Mouse (Mus musculus): ENCODE measurements around the gene Slc16a4. TPM values are rescaled to one million over a fixed set of nuclear protein-coding genes. Genes with fewer than 3 reads are reported as not detected.
"Not testable (repeated sequence)": the region's sequence is repeated elsewhere in the genome, so short reads cannot be mapped to it uniquely, and the experiment has no call there.

Gene Slc16a4
- polyA plus RNA-seq, 1 experiment from 2014 or later: 6.1 TPM

DNA sequence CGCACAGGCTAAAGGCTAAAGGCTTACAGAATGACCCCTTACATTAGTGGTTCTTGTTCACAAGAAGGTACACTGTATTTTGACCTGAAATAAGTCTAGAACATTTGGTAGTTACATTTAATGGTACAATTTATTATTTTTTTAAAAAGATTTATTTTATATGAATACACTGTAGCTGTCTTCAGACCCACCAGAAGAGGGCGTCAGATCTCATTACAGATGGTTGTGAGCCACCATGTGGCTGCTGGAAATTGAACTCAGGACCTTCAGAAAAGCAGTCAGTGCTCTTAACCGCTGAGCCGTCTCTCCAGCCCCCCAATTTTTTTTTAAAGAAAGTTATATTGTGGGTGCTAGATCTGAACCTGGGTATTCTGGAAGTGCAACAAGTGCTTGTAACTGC is 5.9 kb downstream of the Slc16a4 start:
- ATAC-seq (ENCODE audit: insufficient number of reproducible peaks, insufficient read depth, low FRiP score, low TSS enrichment, low read depth); H3K4me3 ChIP-seq (replicated peaks); H3K9me3 ChIP-seq; H3K9ac ChIP-seq (replicated peaks); H3K4me1 ChIP-seq (replicated peaks); H3K27me3 ChIP-seq; H3K4me2 ChIP-seq; H3K27ac ChIP-seq: not testable (repeated sequence)
- H3K36me3 ChIP-seq: peaks cover 26% of the 10 kb centered on the region
- WGBS: 73% methylated on average over 4 of the region's 4 CpGs

DNA sequence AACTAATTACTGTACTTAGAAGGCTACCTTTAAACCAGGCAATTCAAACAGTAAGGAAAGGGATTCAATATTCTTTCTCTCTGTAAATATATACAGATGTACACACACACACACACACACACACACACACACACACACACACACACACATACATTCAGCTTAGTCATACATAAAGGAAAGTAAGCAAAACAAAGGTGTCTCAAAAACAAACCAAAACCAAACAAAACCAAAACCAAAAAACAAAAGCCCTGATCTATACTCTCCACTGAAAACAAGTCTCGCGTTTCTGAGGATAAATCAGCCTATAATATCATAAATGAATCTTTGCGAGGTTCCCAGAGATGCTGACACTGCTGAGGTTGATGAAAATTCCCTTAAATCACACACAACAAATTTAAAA is 26.3 kb downstream of the Slc16a4 start:
- Histone ChIP-seq H3K36me3 (peaks cover 50% of the 10 kb centered on the region), H3K9me3 (no peaks in the 10 kb centered on the region), H3K27me3 (no peaks in the 10 kb centered on the region), H3K4me3 (replicated peaks) (no peak overlapping the region), H3K9ac (replicated peaks) (no peak overlapping the region), H3K4me2 (no peak overlapping the region), H3K27ac (no peak overlapping the region), H3K4me1 (replicated peaks) (peaks cover 13% of the 10 kb centered on the region; the same call in 1 of the 2 replicates)
- 97% methylated on average over 3 of the region's 3 CpGs for WGBS
- ATAC-seq (ENCODE audit: insufficient number of reproducible peaks, insufficient read depth, low FRiP score, low TSS enrichment, low read depth): no peak

DNA sequence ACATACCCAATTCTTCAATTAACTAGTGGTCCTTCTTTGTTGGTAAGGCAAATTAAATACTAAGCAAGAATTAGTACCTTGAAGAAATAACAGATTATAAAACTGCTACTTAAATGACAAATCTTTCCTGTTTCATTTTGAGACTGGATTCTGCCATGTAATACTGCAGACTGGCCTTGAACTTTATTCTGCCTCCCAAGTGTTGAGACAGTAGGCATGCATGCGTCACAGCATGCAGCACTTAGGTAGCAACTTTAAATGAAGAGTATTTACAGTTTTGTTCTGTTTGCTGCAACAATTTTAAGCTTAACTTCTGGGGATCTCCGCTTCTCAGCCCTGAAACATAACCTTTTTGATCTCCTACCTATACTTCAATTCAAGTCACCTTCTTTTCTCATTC is 30.1 kb downstream of the Slc16a4 start:
- Histone ChIP-seq H3K36me3 (peaks cover 57% of the 10 kb centered on the region), H3K4me2 (no peak overlapping the region), H3K27ac (no peak overlapping the region), H3K4me3 (replicated peaks) (no peak overlapping the region), H3K9ac (replicated peaks) (no peak overlapping the region), H3K27me3 (no peaks in the 10 kb centered on the region), H3K4me1 (replicated peaks) (peaks cover 22% of the 10 kb centered on the region), H3K9me3 (no peaks in the 10 kb centered on the region)
- WGBS: 98% methylated on average over 2 of the region's 2 CpGs
- no peak for ATAC-seq (ENCODE audit: insufficient number of reproducible peaks, insufficient read depth, low FRiP score, low TSS enrichment, low read depth)

DNA sequence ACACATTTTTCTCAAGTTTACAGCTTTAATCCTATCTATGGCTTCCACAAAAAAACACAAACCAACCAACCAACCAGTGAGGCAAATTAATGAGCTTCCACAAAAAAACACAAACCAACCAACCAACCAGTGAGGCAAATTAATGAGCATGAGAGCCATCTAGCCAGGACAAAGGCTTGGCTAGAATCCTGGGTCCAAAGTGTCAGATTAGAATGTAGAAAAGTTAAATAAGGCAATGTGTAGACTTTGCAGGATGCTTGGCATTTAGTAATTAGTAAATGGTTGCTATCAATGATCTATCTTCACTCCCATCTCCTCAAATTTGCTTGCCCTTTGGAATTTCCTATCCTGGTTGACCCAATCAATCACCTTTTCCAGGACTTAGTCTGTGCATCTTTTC is 30.7 kb downstream of the Slc16a4 start:
- Histone ChIP-seq H3K36me3 (peaks cover 55% of the 10 kb centered on the region), H3K9ac (replicated peaks) (no peak overlapping the region)
- ATAC-seq (ENCODE audit: insufficient number of reproducible peaks, insufficient read depth, low FRiP score, low TSS enrichment, low read depth): no peak

DNA sequence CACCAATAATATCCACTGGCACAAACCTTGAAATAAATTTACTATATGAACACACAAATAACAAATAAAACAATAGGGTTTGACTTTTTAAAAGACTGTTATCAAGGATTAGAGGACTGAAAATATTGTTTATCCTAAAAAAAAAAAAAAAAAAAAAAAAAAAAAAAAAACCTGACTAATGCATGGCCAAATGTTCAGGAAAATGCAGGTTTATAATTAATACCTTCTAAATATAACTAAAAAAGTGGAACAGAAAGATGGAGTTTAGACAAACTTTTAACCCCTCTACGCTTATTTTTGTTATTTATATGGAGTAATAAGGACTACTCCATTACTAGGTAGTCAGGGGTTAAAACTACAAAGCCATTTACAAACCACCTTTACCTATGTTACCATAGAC is 35.4 kb downstream of the Slc16a4 start:
- 94% methylated on average over 1 of the region's 1 CpGs for WGBS
- Histone ChIP-seq H3K27ac (no peak overlapping the region), H3K27me3 (no peaks in the 10 kb centered on the region), H3K4me3 (replicated peaks) (no peak overlapping the region), H3K9ac (replicated peaks) (no peak overlapping the region), H3K9me3 (no peaks in the 10 kb centered on the region), H3K4me2 (no peak overlapping the region), H3K4me1 (replicated peaks) (peaks cover 41% of the 10 kb centered on the region), H3K36me3 (peaks cover 59% of the 10 kb centered on the region)
- ATAC-seq (ENCODE audit: insufficient number of reproducible peaks, insufficient read depth, low FRiP score, low TSS enrichment, low read depth): no peak

More for the DNA sequence above, 30.7 kb downstream of the Slc16a4 start:
- H3K9me3 ChIP-seq: no peaks in the 10 kb centered on the region
- no peaks in the 10 kb centered on the region for H3K27me3 ChIP-seq
- no peak overlapping the region for H3K4me3 ChIP-seq (replicated peaks)
- no peak overlapping the region for H3K27ac ChIP-seq
- no peak overlapping the region for H3K4me2 ChIP-seq
- peaks cover 22% of the 10 kb centered on the region for H3K4me1 ChIP-seq (replicated peaks)

DNA sequence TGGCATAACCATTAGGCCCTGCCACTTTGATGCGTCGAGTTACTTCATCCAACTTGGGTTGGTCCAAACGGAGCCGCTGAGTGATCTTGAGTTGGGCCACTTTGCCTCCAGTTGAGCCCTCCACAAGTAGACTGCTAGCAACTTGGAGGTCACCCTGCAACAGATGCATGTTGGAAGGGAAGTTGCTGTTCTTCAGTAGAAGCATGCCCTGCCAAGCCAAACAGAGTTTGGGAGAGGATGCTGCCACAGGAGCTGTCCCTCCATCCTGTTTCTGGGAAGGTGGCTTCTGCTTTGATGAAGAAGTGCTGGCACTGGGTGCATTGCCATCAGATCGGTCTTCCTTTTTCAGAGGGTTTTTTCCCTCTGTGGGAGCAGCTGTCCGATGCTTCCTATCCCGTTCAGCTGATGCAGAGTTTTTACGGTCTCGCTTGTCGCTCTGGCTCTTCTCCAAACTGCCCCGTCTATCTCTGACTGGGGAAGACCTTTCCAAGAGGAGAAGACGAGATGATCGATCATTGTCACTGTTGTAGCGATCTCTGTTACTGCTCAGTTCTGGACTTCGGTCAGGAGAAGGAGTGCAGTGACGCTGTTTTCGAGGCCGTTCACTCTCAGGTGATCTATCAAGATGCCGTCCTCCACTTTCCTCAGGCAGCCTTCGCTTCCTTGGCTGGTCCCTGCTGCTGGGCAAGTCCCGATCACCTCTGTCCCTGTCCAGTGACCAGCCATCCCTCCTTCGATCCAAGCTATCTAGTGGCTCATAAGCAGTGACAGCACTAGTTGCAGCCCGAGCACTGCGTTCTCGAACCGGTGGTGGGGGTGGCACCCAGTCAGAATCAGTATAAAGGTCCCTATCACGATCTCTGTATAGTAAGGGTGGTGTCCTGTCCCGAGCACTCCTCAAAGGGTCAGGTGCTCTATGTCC is 39.7 kb downstream of the Slc16a4 start:
- peak overlapping the region; percentile 92 for H3K4me2 ChIP-seq
- no peaks in the 10 kb centered on the region for H3K9me3 ChIP-seq
- H3K4me1 ChIP-seq (replicated peaks): peaks cover 34% of the 10 kb centered on the region
- 72% methylated on average over 28 of the region's 28 CpGs for WGBS
- no peaks in the 10 kb centered on the region for H3K27me3 ChIP-seq
- H3K4me3 ChIP-seq (replicated peaks): peak overlapping the region; percentile 92
- ATAC-seq (ENCODE audit: insufficient number of reproducible peaks, insufficient read depth, low FRiP score, low TSS enrichment, low read depth): no peak
- no peak overlapping the region for H3K27ac ChIP-seq
- H3K36me3 ChIP-seq: peaks cover 26% of the 10 kb centered on the region
- H3K9ac ChIP-seq (replicated peaks): peak overlapping the region; percentile 40; the same call in 1 of the 2 replicates

DNA sequence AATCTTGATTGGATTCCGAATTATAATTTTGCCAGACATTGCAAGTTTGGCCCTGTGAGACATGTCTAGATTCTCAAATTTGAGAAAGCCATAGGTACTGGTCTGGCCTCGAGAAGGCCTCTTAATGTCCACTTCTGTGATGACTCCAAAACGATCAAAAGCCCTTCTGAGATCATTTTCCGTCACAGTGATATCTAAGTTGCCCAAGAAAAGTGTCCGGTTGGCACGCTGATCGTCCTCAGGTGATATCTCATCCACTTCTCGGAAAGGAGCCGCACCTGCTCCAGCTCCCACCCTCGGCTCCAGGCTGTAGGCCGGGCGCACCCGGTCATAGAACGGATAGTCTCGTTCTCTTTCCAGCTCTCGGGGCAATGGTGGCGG is 40.7 kb downstream of the Slc16a4 start:
- Histone ChIP-seq H3K27ac (no peak overlapping the region), H3K4me1 (replicated peaks) (peaks cover 34% of the 10 kb centered on the region), H3K4me3 (replicated peaks) (peak overlapping the region; percentile 92), H3K4me2 (peak overlapping the region; percentile 92), H3K27me3 (no peaks in the 10 kb centered on the region), H3K9ac (replicated peaks) (peak overlapping the region; percentile 87), H3K36me3 (peaks cover 22% of the 10 kb centered on the region), H3K9me3 (no peaks in the 10 kb centered on the region)
- 24% methylated on average over 17 of the region's 17 CpGs for WGBS
- no peak for ATAC-seq (ENCODE audit: insufficient number of reproducible peaks, insufficient read depth, low FRiP score, low TSS enrichment, low read depth)

DNA sequence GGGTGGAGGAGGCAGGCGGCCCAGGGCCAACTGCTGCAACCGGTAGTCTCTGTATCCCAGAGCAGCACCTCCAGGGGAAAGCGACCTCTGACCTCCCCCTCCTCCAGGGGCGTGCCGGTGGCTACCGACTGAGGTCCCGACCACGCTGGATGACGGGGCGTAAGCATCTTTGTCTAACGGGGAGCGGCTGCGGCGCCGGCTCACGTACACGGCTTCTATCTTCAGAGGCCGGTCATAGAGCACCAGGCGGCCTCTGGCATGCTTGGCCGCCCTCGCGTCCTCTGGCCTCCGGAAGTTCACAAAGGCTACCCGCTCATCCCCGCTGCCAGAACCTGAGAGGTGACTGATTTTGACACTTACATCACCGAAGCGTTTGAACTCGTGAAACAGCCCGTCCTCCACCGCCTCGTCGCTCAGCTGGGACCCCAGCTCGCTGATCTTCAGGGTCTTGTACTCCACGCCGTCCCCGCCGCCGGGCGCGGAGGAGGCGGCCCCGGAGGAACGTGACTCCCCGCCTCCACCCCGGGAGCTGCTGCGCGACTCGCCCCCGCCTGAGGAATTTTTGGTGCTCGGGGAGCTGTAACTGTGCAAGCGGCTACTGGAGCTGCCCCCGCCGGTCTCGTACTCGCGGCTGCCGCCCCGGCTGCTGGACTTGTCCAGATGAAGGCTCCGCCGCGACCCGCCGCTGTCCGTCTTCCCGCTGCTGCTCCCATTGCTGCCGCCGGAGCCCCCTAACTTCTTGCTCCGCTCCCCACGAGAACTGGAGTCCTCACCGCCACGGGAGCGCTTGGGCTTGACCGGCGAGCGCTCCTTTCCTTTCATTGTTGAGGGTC is 41.3 kb downstream of the Slc16a4 start:
- Histone ChIP-seq H3K27me3 (no peaks in the 10 kb centered on the region), H3K9me3 (no peaks in the 10 kb centered on the region), H3K4me1 (replicated peaks) (peaks cover 34% of the 10 kb centered on the region), H3K27ac (peak overlapping the region; percentile 94), H3K36me3 (peaks cover 22% of the 10 kb centered on the region), H3K4me2 (peak overlapping the region; percentile 92), H3K9ac (replicated peaks) (peak overlapping the region; percentile 87), H3K4me3 (replicated peaks) (peak overlapping the region; percentile 92)
- no peak for ATAC-seq (ENCODE audit: insufficient number of reproducible peaks, insufficient read depth, low FRiP score, low TSS enrichment, low read depth)
- under 1% methylated on average over 75 of the region's 75 CpGs for WGBS

DNA sequence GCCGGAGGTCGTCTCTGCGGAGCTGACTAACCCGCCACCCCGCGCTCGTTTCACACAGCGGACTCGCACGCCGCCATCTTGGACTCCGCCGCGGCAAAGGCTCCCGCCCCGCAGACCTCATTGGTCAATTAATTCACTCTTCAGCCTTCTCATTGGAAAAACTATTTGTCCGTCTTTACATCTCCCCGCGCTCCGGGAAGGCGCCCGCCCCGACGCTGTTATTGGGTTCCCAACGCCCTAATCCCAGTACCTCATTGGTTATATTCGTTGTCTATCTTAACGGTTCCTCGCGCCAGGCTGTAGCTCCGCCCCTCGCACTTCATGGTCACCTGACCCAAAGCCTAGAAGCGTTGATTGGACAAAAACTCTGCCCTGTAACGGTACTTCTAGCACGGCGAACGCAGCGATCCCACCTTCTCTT is 41.9 kb downstream of the Slc16a4 start:
- WGBS: under 1% methylated on average over 37 of the region's 37 CpGs
- no peaks in the 10 kb centered on the region for H3K9me3 ChIP-seq
- peak overlapping the region; percentile 92 for H3K9ac ChIP-seq (replicated peaks)
- peak overlapping the region; percentile 92 for H3K4me3 ChIP-seq (replicated peaks)
- H3K4me1 ChIP-seq (replicated peaks): peaks cover 30% of the 10 kb centered on the region
- H3K36me3 ChIP-seq: peaks cover 18% of the 10 kb centered on the region
- H3K27me3 ChIP-seq: no peaks in the 10 kb centered on the region
- peak overlapping the region; percentile 92; the same call in 1 of the 2 replicates for H3K4me2 ChIP-seq
- peak; percentile 97 for ATAC-seq (ENCODE audit: insufficient number of reproducible peaks, insufficient read depth, low FRiP score, low TSS enrichment, low read depth)
- peak overlapping the region; percentile 99 for H3K27ac ChIP-seq

DNA sequence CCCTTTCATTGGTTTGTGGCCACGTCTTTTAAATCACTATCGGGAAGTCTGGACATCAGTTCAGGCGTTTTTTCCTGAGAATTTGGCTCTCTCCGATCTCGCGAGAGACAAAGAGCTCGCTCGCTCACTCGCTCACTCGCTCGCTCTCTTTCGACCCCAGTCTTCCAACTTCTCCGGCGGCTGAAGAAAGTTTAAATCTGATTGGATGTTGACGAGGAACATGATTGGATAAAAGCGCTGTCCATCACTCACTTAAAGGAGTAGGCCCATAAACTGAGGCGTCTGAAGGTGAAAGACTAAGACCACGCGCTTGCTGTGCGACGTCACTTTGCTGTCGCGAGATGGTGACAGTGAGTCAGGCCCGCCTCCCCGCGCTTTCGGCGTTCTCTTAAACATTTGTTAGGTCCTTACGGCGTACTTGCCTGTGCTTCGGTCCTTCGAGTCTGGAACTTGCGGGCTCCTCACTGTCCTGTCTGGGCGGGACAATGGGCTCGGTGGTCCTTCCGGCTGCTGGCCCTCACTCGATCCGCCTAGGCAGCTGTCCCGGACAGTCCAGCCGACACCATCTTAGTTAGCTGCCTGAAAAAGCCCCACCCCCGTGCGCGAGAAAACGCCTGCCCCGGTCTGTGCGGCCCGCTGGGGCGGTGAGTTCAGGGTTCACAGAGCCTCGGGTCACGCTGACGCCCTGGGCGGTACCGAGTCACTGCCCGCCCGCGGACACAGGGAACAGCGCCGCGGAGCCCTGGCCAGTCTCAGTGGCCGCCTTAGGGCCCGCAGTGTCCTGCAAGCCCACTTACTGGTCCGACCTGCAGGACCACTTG is 42.6 kb downstream of the Slc16a4 start, which contains the start of gene Rbm15:
Gene Rbm15 (minus strand): TSS at position 293 of the 821 bp plus-strand sequence.
- Histone ChIP-seq H3K4me2 (peak within 1 kb of the TSS; percentile 92), H3K36me3 (peaks cover 16% of the 10 kb centered on the region), H3K9ac (replicated peaks) (peak within 1 kb of the TSS; percentile 92), H3K4me1 (replicated peaks) (peaks cover 30% of the 10 kb centered on the region), H3K27me3 (no peaks in the 10 kb centered on the region), H3K27ac (peak within 1 kb of the TSS; percentile 99), H3K4me3 (replicated peaks) (peak within 1 kb of the TSS; percentile 92), H3K9me3 (no peaks in the 10 kb centered on the region)
- WGBS: under 1% methylated on average over 62 of the region's 62 CpGs
- peak; percentile 95 for ATAC-seq (ENCODE audit: insufficient number of reproducible peaks, insufficient read depth, low FRiP score, low TSS enrichment, low read depth)
